Comparison of ENCODE assay signal across 9 mouse cellular contexts in genomic region chr4:106630333-106631220, GRCm38 (mm10). TPM values are rescaled to one million over a fixed set of nuclear protein-coding genes. Genes with fewer than 3 reads are reported as not detected.
A peak's percentile ranks its signal among the peaks of the same experiment; 100 is the strongest.
DNase-seq lines count a peak whose midpoint lies in the region; ATAC-seq and TF ChIP-seq lines count a peak whose summit lies in the region.
"Had no signal": no experiment of that assay in that cellular context is flagged by ENCODE, and none has a peak within 500 bp of the region (broad histone marks: within the 10 kb centered on the region; RNA-seq: fewer than 3 reads in every experiment).

No protein-coding gene starts in this region.

- no peaks in the 10 kb centered on the region for H3K36me3 ChIP-seq in MEL (ENCODE audit: control insufficient read depth in 1 of 2, insufficient read depth in 2 of 2, low read length in 2 of 2)
- no peaks in the 10 kb centered on the region for H3K36me3 ChIP-seq in liver, embryonic 13.5 days
- H3K36me3 ChIP-seq: heart, embryonic 15.5 days had no signal

- no peaks in the 10 kb centered on the region for H3K4me1 ChIP-seq in MEL (ENCODE audit: control insufficient read depth in 1 of 2, insufficient read depth in 2 of 2, low read length in 2 of 2)
- no peaks in the 10 kb centered on the region for H3K4me1 ChIP-seq in liver, embryonic 13.5 days (replicated peaks)
- peaks cover 20% of the 10 kb centered on the region for H3K4me1 ChIP-seq in olfactory bulb, adult 2 months (ENCODE audit: control insufficient read depth, insufficient read depth, low read length)

- H3K27me3 ChIP-seq in MEL (ENCODE audit: control insufficient read depth in 1 of 2, insufficient read depth in 2 of 2, low read length in 2 of 2): peaks cover 10 to 16% of the 10 kb centered on the region in 2 experiments
- H3K27me3 ChIP-seq in liver, embryonic 13.5 days: peaks cover 28% of the 10 kb centered on the region

- 31% methylated on average over 14 of the region's 14 CpGs for WGBS in liver, embryonic 13.5 days (ENCODE audit: insufficient replicate concordance)
- WGBS in olfactory bulb, adult 2 months: 6% methylated on average over 14 of the region's 14 CpGs

- TF ChIP-seq RAD21 in MEL (IDR thresholded peaks at IDR 0.05; ENCODE audit: low read depth, low read length): peak; percentile 65

- H3K79me2 ChIP-seq in MEL (ENCODE audit: control insufficient read depth, insufficient read depth, low read length, poor library complexity): no peaks in the 10 kb centered on the region

- TF ChIP-seq EP300 in MEL (IDR thresholded peaks at IDR 0.05; ENCODE audit: low read depth in 1 of 2, low read length in 2 of 2): no peak

- TF ChIP-seq POLR2A in MEL (IDR thresholded peaks at IDR 0.05; ENCODE audit: control insufficient read depth in 1 of 2, insufficient read depth in 1 of 2, low read depth in 1 of 2, low read length in 2 of 2, poor library complexity in 1 of 2): no peak
- no peak for TF ChIP-seq POLR2A in olfactory bulb, adult 2 months (IDR thresholded peaks at IDR 0.05; ENCODE audit: insufficient read depth, low read depth, low read length)

- peak; percentile 59 to 80 (median 70) for TF ChIP-seq CTCF in MEL (IDR thresholded peaks at IDR 0.05 in 2 of 3, conservative IDR thresholded peaks at IDR 0.05 in 1 of 3; ENCODE audit: control insufficient read depth in 1 of 3, insufficient read depth in 1 of 3, low read depth in 2 of 3, low read length in 3 of 3, poor library complexity in 1 of 3, severe bottlenecking in 1 of 3)
- TF ChIP-seq CTCF in olfactory bulb, adult 2 months (IDR thresholded peaks at IDR 0.05; ENCODE audit: insufficient read depth, low read depth, low read length): no peak

- no peak overlapping the region for H3K9ac ChIP-seq in MEL (ENCODE audit: control insufficient read depth, low read depth, low read length, poor library complexity, severe bottlenecking)
- no peak overlapping the region for H3K9ac ChIP-seq in liver, embryonic 13.5 days
- H3K9ac ChIP-seq: heart, embryonic 15.5 days had no signal

- no peak overlapping the region for H3K27ac ChIP-seq in MEL (ENCODE audit: control insufficient read depth, low read depth, low read length)
- H3K27ac ChIP-seq in liver, embryonic 13.5 days: no peak overlapping the region
- peak overlapping the region; percentile 89 for H3K27ac ChIP-seq in olfactory bulb, adult 2 months (ENCODE audit: insufficient read depth, low read depth, low read length)
- H3K27ac ChIP-seq: heart, embryonic 15.5 days had no signal

- no peaks in the 10 kb centered on the region for H3K9me3 ChIP-seq in MEL (replicated peaks; ENCODE audit: insufficient read depth, low read length)
- H3K9me3 ChIP-seq in liver, embryonic 13.5 days (replicated peaks): no peaks in the 10 kb centered on the region
- H3K9me3 ChIP-seq: heart, embryonic 15.5 days had no signal

- DNase-seq in A20 (ENCODE audit: low read depth, low spot score) (peak; percentile 54), MEL (ENCODE audit: low read depth, low spot score) (peak; percentile 71)
- DNase-seq in cerebellum, postnatal 14 days: peak; percentile 89 to 94
- DNase-seq in frontal cortex, postnatal 25 days (ENCODE audit: low spot score in 2 of 2): peak; percentile 89 to 93
- peak; percentile 81 for DNase-seq in kidney, postnatal 10 days
- peak; percentile 58 for DNase-seq in liver, embryonic 13.5 days
- peak; percentile 39 for DNase-seq in yolk sac, embryonic 10.5 days (ENCODE audit: low spot score)

- H3K4me2 ChIP-seq in liver, embryonic 13.5 days: no peak overlapping the region
- H3K4me2 ChIP-seq: heart, embryonic 15.5 days had no signal

- no peak overlapping the region for H3K4me3 ChIP-seq in MEL (ENCODE audit: control insufficient read depth in 1 of 2, insufficient read depth in 1 of 2, low read depth in 2 of 2, low read length in 2 of 2)
- no peak overlapping the region for H3K4me3 ChIP-seq in liver, embryonic 13.5 days (replicated peaks)
- H3K4me3 ChIP-seq in olfactory bulb, adult 2 months (ENCODE audit: insufficient read depth, low read depth, low read length): no peak overlapping the region
- H3K4me3 ChIP-seq: heart, embryonic 15.5 days had no signal

- ATAC-seq in liver, embryonic 13.5 days (ENCODE audit: low read depth): no peak

TF ChIP-seq in MEL, 35 proteins besides CTCF, POLR2A, EP300 and RAD21:
- TF ChIP-seq NELFE (IDR thresholded peaks at IDR 0.05; ENCODE audit: low read depth, low read length) (no peak), TBP (IDR thresholded peaks at IDR 0.05; ENCODE audit: low read depth, low read length) (no peak), ZC3H11A (IDR thresholded peaks at IDR 0.05; ENCODE audit: low read depth, low read length) (peak; percentile 58), CHD2 (IDR thresholded peaks at IDR 0.05; ENCODE audit: low read length) (no peak), SMC3 (IDR thresholded peaks at IDR 0.05; ENCODE audit: low read depth, low read length) (peak; percentile 82)

RNA-seq across cellular contexts. Expression of gene Ttc22, which starts 8.3 kb away (rescaled TPM):
- 0.04 TPM in 1 of 2 replicates, not detected in the other for total RNA-seq in MEL (2012; rRNA removed)
- not detected for polyA plus RNA-seq in MEL (2012; ENCODE audit: insufficient read depth in 1 of 2, insufficient read length in 2 of 2, low read depth in 1 of 2, low replicate concordance in 2 of 2, missing spikeins in 1 of 2)
- 0.03 and 0.06 TPM in 2 replicates for polyA plus RNA-seq in liver, embryonic 13.5 days (2015; fragmentation: Nextera tagmentation; extraction: Ambion mirVana)
- not detected in 2 replicates for polyA plus RNA-seq in olfactory bulb, adult 2 months (2012; ENCODE audit: insufficient read depth, insufficient read length, low replicate concordance, missing spikeins)

RNA-seq across cellular contexts. Expression of gene Lexm, which starts 13.5 kb away (rescaled TPM):
- 6.1 and 6.7 TPM in 2 replicates for total RNA-seq in MEL (2012; rRNA removed)
- polyA plus RNA-seq in MEL (2012; ENCODE audit: insufficient read depth in 1 of 2, insufficient read length in 2 of 2, low read depth in 1 of 2, low replicate concordance in 2 of 2, missing spikeins in 1 of 2): 10 to 100 TPM in 1 of 2 experiments, not detected in 1; 17.5 TPM
- polyA plus RNA-seq in liver, embryonic 13.5 days (2015; fragmentation: Nextera tagmentation; extraction: Ambion mirVana): 0.24 and 0.30 TPM in 2 replicates
- not detected in 2 replicates for polyA plus RNA-seq in olfactory bulb, adult 2 months (2012; ENCODE audit: insufficient read depth, insufficient read length, low replicate concordance, missing spikeins)
- polyA plus RNA-seq: heart, embryonic 15.5 days had no signal

RNA-seq across cellular contexts. Expression of gene Pars2, which starts 20.3 kb away (rescaled TPM):
- total RNA-seq in MEL (2012; rRNA removed): 10.9 and 11.2 TPM in 2 replicates
- 10 to 100 TPM in 1 of 2 experiments, not detected in 1; 11.3 TPM for polyA plus RNA-seq in MEL (2012; ENCODE audit: insufficient read depth in 1 of 2, insufficient read length in 2 of 2, low read depth in 1 of 2, low replicate concordance in 2 of 2, missing spikeins in 1 of 2)
- 5.4 and 6.7 TPM in 2 replicates for polyA plus RNA-seq in liver, embryonic 13.5 days (2015; fragmentation: Nextera tagmentation; extraction: Ambion mirVana)
- not detected in 2 replicates for polyA plus RNA-seq in olfactory bulb, adult 2 months (2012; ENCODE audit: insufficient read depth, insufficient read length, low replicate concordance, missing spikeins)

RNA-seq across cellular contexts. Expression of gene Ttc4, which starts 48.2 kb away (rescaled TPM):
- total RNA-seq in MEL (2012; rRNA removed): 49.4 and 54.8 TPM in 2 replicates
- 10 to 100 TPM in 1 of 2 experiments, not detected in 1; 54.8 TPM for polyA plus RNA-seq in MEL (2012; ENCODE audit: insufficient read depth in 1 of 2, insufficient read length in 2 of 2, low read depth in 1 of 2, low replicate concordance in 2 of 2, missing spikeins in 1 of 2)
- 37.3 and 42.1 TPM in 2 replicates for polyA plus RNA-seq in liver, embryonic 13.5 days (2015; fragmentation: Nextera tagmentation; extraction: Ambion mirVana)
- not detected in 2 replicates for polyA plus RNA-seq in olfactory bulb, adult 2 months (2012; ENCODE audit: insufficient read depth, insufficient read length, low replicate concordance, missing spikeins)

Comparison
In these comparisons a context has a peak if more than half of its experiments do, and no peak if none do; other contexts are left out.
1. DNase-seq: peak in every context shown above with its lines; median percentile 92 in cerebellum, postnatal 14 days; 91 in frontal cortex, postnatal 25 days; 81 in kidney, postnatal 10 days; 71 in MEL; 58 in liver, embryonic 13.5 days; 54 in A20; 39 in yolk sac, embryonic 10.5 days.